Mouse (Mus musculus): ENCODE results near the gene Dnajb12. TPM values are rescaled to one million over a fixed set of nuclear protein-coding genes. Genes with fewer than 3 reads are reported as not detected.

The Dnajb12 gene
- polyA plus RNA-seq, 1 experiment from 2014 or later: 31.4 TPM

- Histone ChIP-seq H3K4me1 (replicated peaks) (peaks cover 63% of the 10 kb centered on the region), H3K4me3 (no peak overlapping the region), H3K36me3 (no peaks in the 10 kb centered on the region), H3K27me3 (replicated peaks) (no peaks in the 10 kb centered on the region), H3K27ac (ENCODE audit: poor library complexity, severe bottlenecking) (peak overlapping the region; percentile 92), H3K9ac (peak overlapping the region; percentile 46), H3K4me2 (peak overlapping the region; percentile 30), H3K9me3 (replicated peaks) (no peaks in the 10 kb centered on the region)
- peak; percentile 63 for ATAC-seq (ENCODE audit: insufficient number of reproducible peaks, low FRiP score)
- WGBS: 25% methylated on average over 7 of the region's 7 CpGs
Measured at GRCm38 (mm10) chr10:59907695-59908299, 28.4 kb downstream of the Dnajb12 start.

GRCm38 (mm10) chr10:59908776-59909315, 29.5 kb downstream of the Dnajb12 start:
- H3K36me3 ChIP-seq: no peaks in the 10 kb centered on the region
- peak; percentile 5; the same call in 1 of the 2 replicates for ATAC-seq (ENCODE audit: insufficient number of reproducible peaks, low FRiP score)
- H3K27me3 ChIP-seq (replicated peaks): no peaks in the 10 kb centered on the region
- no peaks in the 10 kb centered on the region for H3K9me3 ChIP-seq (replicated peaks)
- peak overlapping the region; percentile 92 for H3K27ac ChIP-seq (ENCODE audit: poor library complexity, severe bottlenecking)
- 0 out of 2 replicates have a peak overlapping the region, but pooled peaks have one; percentile 14 for H3K9ac ChIP-seq
- WGBS: 29% methylated on average over 7 of the region's 7 CpGs
- no peak overlapping the region; the same call in 1 of the 2 replicates for H3K4me3 ChIP-seq
- H3K4me1 ChIP-seq (replicated peaks): peaks cover 52% of the 10 kb centered on the region
- H3K4me2 ChIP-seq: peak overlapping the region; percentile 30

- ATAC-seq (ENCODE audit: insufficient number of reproducible peaks, low FRiP score): peak; percentile 34; the same call in 1 of the 2 replicates
- Histone ChIP-seq H3K4me2 (peak overlapping the region; percentile 30), H3K9me3 (replicated peaks) (no peaks in the 10 kb centered on the region), H3K4me3 (no peak overlapping the region; the same call in 1 of the 2 replicates), H3K9ac (no peak overlapping the region), H3K27ac (ENCODE audit: poor library complexity, severe bottlenecking) (peak overlapping the region; percentile 92), H3K27me3 (replicated peaks) (no peaks in the 10 kb centered on the region), H3K4me1 (replicated peaks) (peaks cover 52% of the 10 kb centered on the region), H3K36me3 (no peaks in the 10 kb centered on the region)
- 5% methylated on average over 14 of the region's 14 CpGs for whole genome bisulfite sequencing
Measured at GRCm38 (mm10) chr10:59909357-59909847, 30.0 kb downstream of the Dnajb12 start.

GRCm38 (mm10) chr10:59911091-59911490, 31.7 kb downstream of the Dnajb12 start:
- ATAC-seq (ENCODE audit: insufficient number of reproducible peaks, low FRiP score): no peak
- H3K4me2 ChIP-seq: peak overlapping the region; percentile 56
- no peak overlapping the region for H3K4me3 ChIP-seq
- WGBS: 41% methylated on average over 6 of the region's 6 CpGs
- peak overlapping the region; percentile 57 for H3K9ac ChIP-seq
- peaks cover 64% of the 10 kb centered on the region for H3K4me1 ChIP-seq (replicated peaks)
- no peaks in the 10 kb centered on the region for H3K9me3 ChIP-seq (replicated peaks)
- H3K27me3 ChIP-seq (replicated peaks): no peaks in the 10 kb centered on the region
- H3K36me3 ChIP-seq: no peaks in the 10 kb centered on the region
- H3K27ac ChIP-seq (ENCODE audit: poor library complexity, severe bottlenecking): no peak overlapping the region

GRCm38 (mm10) chr10:59911561-59912198, 32.3 kb downstream of the Dnajb12 start:
- ATAC-seq (ENCODE audit: insufficient number of reproducible peaks, low FRiP score): no peak
- Histone ChIP-seq H3K27ac (ENCODE audit: poor library complexity, severe bottlenecking) (peak overlapping the region; percentile 58; the same call in 1 of the 2 replicates), H3K36me3 (no peaks in the 10 kb centered on the region), H3K9ac (peak overlapping the region; percentile 57), H3K9me3 (replicated peaks) (no peaks in the 10 kb centered on the region), H3K4me1 (replicated peaks) (peaks cover 70% of the 10 kb centered on the region), H3K4me3 (no peak overlapping the region; the same call in 1 of the 2 replicates), H3K4me2 (peak overlapping the region; percentile 56), H3K27me3 (replicated peaks) (no peaks in the 10 kb centered on the region)
- WGBS: 9% methylated on average over 25 of the region's 25 CpGs

GRCm38 (mm10) chr10:59915196-59915962, 36.0 kb downstream of the Dnajb12 start:
- Histone ChIP-seq H3K4me3 (no peak overlapping the region), H3K9me3 (replicated peaks) (no peaks in the 10 kb centered on the region), H3K27ac (ENCODE audit: poor library complexity, severe bottlenecking) (peak overlapping the region; percentile 97), H3K27me3 (replicated peaks) (no peaks in the 10 kb centered on the region), H3K9ac (no peak overlapping the region), H3K4me2 (peak overlapping the region; percentile 71), H3K4me1 (replicated peaks) (peaks cover 56% of the 10 kb centered on the region), H3K36me3 (no peaks in the 10 kb centered on the region)
- ATAC-seq (ENCODE audit: insufficient number of reproducible peaks, low FRiP score): no peak
- WGBS: 83% methylated on average over 8 of the region's 8 CpGs

- Histone ChIP-seq H3K4me3 (peak overlapping the region; percentile 33), H3K27ac (ENCODE audit: poor library complexity, severe bottlenecking) (peak overlapping the region; percentile 97), H3K27me3 (replicated peaks) (no peaks in the 10 kb centered on the region), H3K4me2 (peak overlapping the region; percentile 71), H3K36me3 (no peaks in the 10 kb centered on the region), H3K4me1 (replicated peaks) (peaks cover 55% of the 10 kb centered on the region), H3K9me3 (replicated peaks) (no peaks in the 10 kb centered on the region), H3K9ac (peak overlapping the region; percentile 63)
- peak; percentile 30; the same call in 1 of the 2 replicates for ATAC-seq (ENCODE audit: insufficient number of reproducible peaks, low FRiP score)
- WGBS: 4% methylated on average over 4 of the region's 4 CpGs
Measured at GRCm38 (mm10) chr10:59916159-59916558, 36.8 kb downstream of the Dnajb12 start.

- Histone ChIP-seq H3K4me3 (peak overlapping the region; percentile 33), H3K4me2 (peak overlapping the region; percentile 71), H3K36me3 (no peaks in the 10 kb centered on the region), H3K27me3 (replicated peaks) (no peaks in the 10 kb centered on the region), H3K4me1 (replicated peaks) (peaks cover 55% of the 10 kb centered on the region), H3K9me3 (replicated peaks) (no peaks in the 10 kb centered on the region), H3K27ac (ENCODE audit: poor library complexity, severe bottlenecking) (peak overlapping the region; percentile 97), H3K9ac (peak overlapping the region; percentile 63)
- 1% methylated on average over 10 of the region's 10 CpGs for WGBS
- peak; percentile 67 for ATAC-seq (ENCODE audit: insufficient number of reproducible peaks, low FRiP score)
Measured at GRCm38 (mm10) chr10:59916649-59917048, 37.3 kb downstream of the Dnajb12 start.

- Histone ChIP-seq H3K9ac (no peak overlapping the region), H3K27me3 (replicated peaks) (no peaks in the 10 kb centered on the region), H3K27ac (ENCODE audit: poor library complexity, severe bottlenecking) (no peak overlapping the region), H3K36me3 (no peaks in the 10 kb centered on the region), H3K9me3 (replicated peaks) (no peaks in the 10 kb centered on the region), H3K4me1 (replicated peaks) (peaks cover 51% of the 10 kb centered on the region), H3K4me3 (no peak overlapping the region), H3K4me2 (no peak overlapping the region)
- ATAC-seq (ENCODE audit: insufficient number of reproducible peaks, low FRiP score): no peak
- WGBS: 89% methylated on average over 4 of the region's 4 CpGs
Measured at GRCm38 (mm10) chr10:59918111-59918510, 38.8 kb downstream of the Dnajb12 start.

GRCm38 (mm10) chr10:59919494-59920181, 40.3 kb downstream of the Dnajb12 start:
- peak; percentile 39; the same call in 1 of the 2 replicates for ATAC-seq (ENCODE audit: insufficient number of reproducible peaks, low FRiP score)
- Histone ChIP-seq H3K4me2 (no peak overlapping the region), H3K9ac (no peak overlapping the region), H3K4me1 (replicated peaks) (peaks cover 56% of the 10 kb centered on the region), H3K9me3 (replicated peaks) (no peaks in the 10 kb centered on the region), H3K4me3 (no peak overlapping the region), H3K27me3 (replicated peaks) (no peaks in the 10 kb centered on the region), H3K36me3 (no peaks in the 10 kb centered on the region), H3K27ac (ENCODE audit: poor library complexity, severe bottlenecking) (peak overlapping the region; percentile 72)
- WGBS: 34% methylated on average over 15 of the region's 15 CpGs
